Mouse (Mus musculus): ENCODE results near the gene Hapln1.

- TF ChIP-seq CTCF (IDR thresholded peaks at IDR 0.05; ENCODE audit: low read depth): no peak
- TF ChIP-seq EP300 (IDR thresholded peaks at IDR 0.05; ENCODE audit: low read depth): no peak
Observed at GRCm38 (mm10) chr13:89607399-89607798, 67.8 kb downstream of the Hapln1 start.
